Mouse (Mus musculus) hindbrain, embryonic 13.5 days (tissue): ENCODE results near the gene Map3k12. TPM values are rescaled to one million over a fixed set of nuclear protein-coding genes. Genes with fewer than 3 reads are reported as not detected.
A peak's percentile ranks its signal among the peaks of the same experiment; 100 is the strongest.

ENCODE experiments used
- ATAC-seq: fragments of 200-750 bp; cut with Nextera tagmentation; 2 replicates; pipeline ENCODE4 v1.8.0; 2017; ENCODE audit warnings: moderate TSS enrichment; ENCODE audit not compliant: low FRiP score
- H3K27ac ChIP-seq: fragments of 300-500 bp; sonication (generic); 2 replicates; pipeline ENCODE4 v1.5.1; 2015; ENCODE audit warnings: inconsistent platforms, mild to moderate bottlenecking, moderate library complexity
- H3K27me3 ChIP-seq: fragments of 300-500 bp; sonication (generic); 2 replicates; pipeline ENCODE4 v1.6.1; 2015; ENCODE audit warnings: mild to moderate bottlenecking, inconsistent platforms
- H3K36me3 ChIP-seq: fragments of 300-500 bp; sonication (generic); 2 replicates; pipeline ENCODE4 v1.6.1; 2015; ENCODE audit warnings: mild to moderate bottlenecking, inconsistent platforms
- H3K4me1 ChIP-seq: fragments of 300-500 bp; sonication (generic); replicated peaks from 2 replicates; pipeline ENCODE4 v1.6.1; 2015; ENCODE audit warnings: inconsistent platforms
- H3K4me2 ChIP-seq: fragments of 300-500 bp; sonication (generic); 2 replicates; pipeline ENCODE4 v1.6.1; 2015; ENCODE audit warnings: inconsistent platforms, mild to moderate bottlenecking, moderate library complexity
- H3K4me3 ChIP-seq: fragments of 300-500 bp; sonication (generic); 2 replicates; pipeline ENCODE4 v1.5.1; 2015; ENCODE audit warnings: mild to moderate bottlenecking, inconsistent platforms
- H3K9ac ChIP-seq: fragments of 300-500 bp; sonication (generic); 2 replicates; pipeline ENCODE4 v1.6.1; 2015; ENCODE audit warnings: mild to moderate bottlenecking, inconsistent platforms
- H3K9me3 ChIP-seq: fragments of 300-500 bp; sonication (generic); 2 replicates; pipeline ENCODE4 v1.6.1; 2016; ENCODE audit warnings: inconsistent platforms
- WGBS: fragments of 180-500 bp; shearing (Covaris S2); methylation state at CpG from one replicate; pipeline ENCODE4 v1.1.7; 2015; 5-methylcytosine and 5-hydroxymethylcytosine counted together
- polyA plus RNA-seq: library from polyadenylated mRNA; unstranded; fragments of >200 nt; fragmentation: Nextera tagmentation; extraction: Ambion mirVana; gene quantifications from 2 replicates; pipeline ENCODE4 v1.2.1, GENCODE M21; 2015

Map3k12 gene
- polyA plus RNA-seq, 1 experiment from 2014 or later = 49.6 TPM

GRCm38 (mm10) chr15:102463666-102464065 lies 53.2 kb downstream of the Map3k12 start:
- Histone ChIP-seq H3K27ac (no peak overlapping the region), H3K36me3 (peaks cover 19% of the 10 kb centered on the region), H3K4me3 (no peak overlapping the region), H3K4me2 (no peak overlapping the region), H3K4me1 (peaks cover 27% of the 10 kb centered on the region), H3K9ac (no peak overlapping the region), H3K27me3 (no peaks in the 10 kb centered on the region), H3K9me3 (no peaks in the 10 kb centered on the region)
- ATAC-seq = no peak

- no peak for ATAC-seq
- H3K4me1 ChIP-seq = peaks cover 31% of the 10 kb centered on the region
- no peak overlapping the region for H3K4me3 ChIP-seq
- H3K9ac ChIP-seq = 0 out of 2 replicates have a peak overlapping the region, but pooled peaks have one; percentile 24
- no peaks in the 10 kb centered on the region for H3K27me3 ChIP-seq
- H3K9me3 ChIP-seq = no peaks in the 10 kb centered on the region
- H3K4me2 ChIP-seq = no peak overlapping the region
- WGBS = 88% methylated on average over 9 of the region's 9 CpGs
- H3K36me3 ChIP-seq = peaks cover 15% of the 10 kb centered on the region
- no peak overlapping the region for H3K27ac ChIP-seq
Observed at GRCm38 (mm10) chr15:102461430-102462075, 55.3 kb downstream of the Map3k12 start.

- no peak overlapping the region for H3K4me3 ChIP-seq
- no peak overlapping the region; the same call in 1 of the 2 replicates for H3K27ac ChIP-seq
- no peaks in the 10 kb centered on the region for H3K9me3 ChIP-seq
- H3K27me3 ChIP-seq = no peaks in the 10 kb centered on the region
- 66% methylated on average over 4 of the region's 4 CpGs for WGBS
- 0 out of 2 replicates have a peak overlapping the region, but pooled peaks have one; percentile 24 for H3K9ac ChIP-seq
- peaks cover 15% of the 10 kb centered on the region for H3K36me3 ChIP-seq
- H3K4me1 ChIP-seq = peaks cover 31% of the 10 kb centered on the region
- H3K4me2 ChIP-seq = no peak overlapping the region
- no peak for ATAC-seq
Observed at GRCm38 (mm10) chr15:102460971-102461370, 55.9 kb downstream of the Map3k12 start.

GRCm38 (mm10) chr15:102460409-102460808 lies 56.5 kb downstream of the Map3k12 start:
- Histone ChIP-seq H3K4me3 (no peak overlapping the region), H3K4me1 (peaks cover 31% of the 10 kb centered on the region), H3K9me3 (no peaks in the 10 kb centered on the region), H3K4me2 (no peak overlapping the region), H3K27me3 (no peaks in the 10 kb centered on the region), H3K27ac (no peak overlapping the region), H3K36me3 (peaks cover 15% of the 10 kb centered on the region), H3K9ac (peak overlapping the region; percentile 55)
- no peak for ATAC-seq
- 80% methylated on average over 12 of the region's 12 CpGs for WGBS

- no peak for ATAC-seq
- H3K4me1 ChIP-seq = peaks cover 31% of the 10 kb centered on the region
- no peak overlapping the region for H3K27ac ChIP-seq
- 75% methylated on average over 5 of the region's 5 CpGs for WGBS
- peaks cover 15% of the 10 kb centered on the region for H3K36me3 ChIP-seq
- no peaks in the 10 kb centered on the region for H3K9me3 ChIP-seq
- peak overlapping the region; percentile 64 for H3K4me2 ChIP-seq
- H3K27me3 ChIP-seq = no peaks in the 10 kb centered on the region
- H3K9ac ChIP-seq = peak overlapping the region; percentile 67
- peak overlapping the region; percentile 52; the same call in 1 of the 2 replicates for H3K4me3 ChIP-seq
Observed at GRCm38 (mm10) chr15:102459847-102460246, 57.0 kb downstream of the Map3k12 start.

- H3K4me3 ChIP-seq = peak overlapping the region; percentile 52
- H3K27me3 ChIP-seq = no peaks in the 10 kb centered on the region
- H3K9ac ChIP-seq = peak overlapping the region; percentile 67
- no peaks in the 10 kb centered on the region for H3K9me3 ChIP-seq
- peaks cover 15% of the 10 kb centered on the region for H3K36me3 ChIP-seq
- 0 out of 2 replicates have a peak overlapping the region, but pooled peaks have one; percentile 48 for H3K27ac ChIP-seq
- peaks cover 31% of the 10 kb centered on the region for H3K4me1 ChIP-seq
- no peak for ATAC-seq
- 35% methylated on average over 6 of the region's 6 CpGs for WGBS
- H3K4me2 ChIP-seq = peak overlapping the region; percentile 64
Observed at GRCm38 (mm10) chr15:102459381-102459780, 57.5 kb downstream of the Map3k12 start.

GRCm38 (mm10) chr15:102458904-102459317 lies 58.0 kb downstream of the Map3k12 start, which contains the start of gene Prr13:
Gene Prr13 (plus strand): TSS chr15:102459028.
- H3K27me3 ChIP-seq = no peaks in the 10 kb centered on the region
- WGBS = under 1% methylated on average over 19 of the region's 19 CpGs
- peak within 1 kb of the TSS; percentile 64 for H3K4me2 ChIP-seq
- H3K36me3 ChIP-seq = peaks cover 15% of the 10 kb centered on the region
- peak within 1 kb of the TSS; percentile 67 for H3K9ac ChIP-seq
- peaks cover 31% of the 10 kb centered on the region for H3K4me1 ChIP-seq
- peak within 1 kb of the TSS; percentile 52 for H3K4me3 ChIP-seq
- H3K27ac ChIP-seq = peak within 1 kb of the TSS; percentile 48
- ATAC-seq = peak; percentile 83
- H3K9me3 ChIP-seq = no peaks in the 10 kb centered on the region

- no peak for ATAC-seq
Observed at GRCm38 (mm10) chr15:102458050-102458736, 58.7 kb downstream of the Map3k12 start.

GRCm38 (mm10) chr15:102455993-102456392 lies 60.9 kb downstream of the Map3k12 start:
- WGBS = 36% methylated on average over 6 of the region's 6 CpGs
- H3K9ac ChIP-seq = no peak overlapping the region
- H3K27me3 ChIP-seq = no peaks in the 10 kb centered on the region
- no peak for ATAC-seq
- H3K4me3 ChIP-seq = no peak overlapping the region
- H3K4me1 ChIP-seq = peaks cover 26% of the 10 kb centered on the region
- no peak overlapping the region for H3K27ac ChIP-seq
- no peaks in the 10 kb centered on the region for H3K36me3 ChIP-seq
- no peaks in the 10 kb centered on the region for H3K9me3 ChIP-seq
- H3K4me2 ChIP-seq = no peak overlapping the region

More at GRCm38 (mm10) chr15:102458050-102458736, 58.7 kb downstream of the Map3k12 start:
- Histone ChIP-seq H3K4me1 (peaks cover 31% of the 10 kb centered on the region), H3K36me3 (peaks cover 9% of the 10 kb centered on the region), H3K27ac (peak overlapping the region; percentile 48), H3K9ac (peak overlapping the region; percentile 67), H3K9me3 (no peaks in the 10 kb centered on the region), H3K4me3 (peak overlapping the region; percentile 52), H3K27me3 (no peaks in the 10 kb centered on the region), H3K4me2 (peak overlapping the region; percentile 64)
- WGBS = 74% methylated on average over 5 of the region's 5 CpGs

GRCm38 (mm10) chr15:102451666-102452430 lies 65.0 kb downstream of the Map3k12 start:
- 85% methylated on average over 26 of the region's 26 CpGs for WGBS
- H3K4me2 ChIP-seq = no peak overlapping the region
- no peak overlapping the region for H3K4me3 ChIP-seq
- H3K27me3 ChIP-seq = no peaks in the 10 kb centered on the region
- H3K4me1 ChIP-seq = no peaks in the 10 kb centered on the region
- no peak for ATAC-seq
- no peak overlapping the region for H3K27ac ChIP-seq
- H3K9me3 ChIP-seq = no peaks in the 10 kb centered on the region
- H3K36me3 ChIP-seq = no peaks in the 10 kb centered on the region
- H3K9ac ChIP-seq = no peak overlapping the region

- Histone ChIP-seq H3K4me3 (no peak overlapping the region), H3K27ac (no peak overlapping the region), H3K36me3 (no peaks in the 10 kb centered on the region), H3K27me3 (no peaks in the 10 kb centered on the region), H3K4me1 (no peaks in the 10 kb centered on the region), H3K9me3 (no peaks in the 10 kb centered on the region), H3K9ac (no peak overlapping the region), H3K4me2 (no peak overlapping the region)
- 35% methylated on average over 7 of the region's 7 CpGs for WGBS
- ATAC-seq = no peak
Observed at GRCm38 (mm10) chr15:102450928-102451327, 65.9 kb downstream of the Map3k12 start.

- 74% methylated on average over 8 of the region's 8 CpGs for WGBS
- no peak overlapping the region for H3K27ac ChIP-seq
- H3K4me2 ChIP-seq = no peak overlapping the region
- H3K4me3 ChIP-seq = no peak overlapping the region
- no peaks in the 10 kb centered on the region for H3K36me3 ChIP-seq
- H3K27me3 ChIP-seq = no peaks in the 10 kb centered on the region
- no peak for ATAC-seq
- no peaks in the 10 kb centered on the region for H3K9me3 ChIP-seq
- H3K9ac ChIP-seq = no peak overlapping the region
- H3K4me1 ChIP-seq = no peaks in the 10 kb centered on the region
Observed at GRCm38 (mm10) chr15:102449366-102449765, 67.5 kb downstream of the Map3k12 start.
